Mouse (Mus musculus): ENCODE data around the gene Olfr1512. TPM values are rescaled to one million over a fixed set of nuclear protein-coding genes. Genes with fewer than 3 reads are reported as not detected.
"Not testable (repeated sequence)": the region's sequence is repeated elsewhere in the genome, so short reads cannot be mapped to it uniquely, and the experiment has no call there.

Gene Olfr1512
- not detected in 2 replicates for total RNA-seq (2014; fragmentation: Nextera tagmentation)
- not detected in 2 replicates for total RNA-seq (2017)

- no peak for ATAC-seq (replicated peaks; ENCODE audit: low FRiP score, low TSS enrichment, poor library complexity, severe bottlenecking)
Observed at GRCm38 (mm10) chr14:52379068-52379467, at the start of gene Olfr1512. Olfr1512 (minus strand) TSS chr14:52379168.

DNA sequence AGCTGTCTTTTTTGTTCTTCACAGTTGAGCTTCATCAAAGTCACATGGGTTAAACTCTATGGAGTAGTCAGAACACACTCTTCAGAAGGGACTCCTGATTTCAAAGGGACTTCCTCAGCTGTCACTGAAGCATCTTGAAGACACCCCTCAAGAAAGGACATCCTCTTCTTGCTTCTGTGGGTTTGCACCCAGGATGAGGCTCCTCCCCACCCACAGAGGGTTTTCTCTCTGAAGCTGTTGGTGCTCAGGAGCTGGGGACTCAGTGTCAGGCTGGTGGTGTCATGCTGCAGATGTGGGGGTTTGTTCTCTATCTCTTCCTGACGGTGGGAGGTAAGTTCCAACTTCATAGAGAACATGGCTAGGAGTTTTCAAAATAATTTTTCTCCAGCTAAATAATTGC, 48.7 kb upstream of the Olfr1512 start:
- no peak for ATAC-seq (replicated peaks; ENCODE audit: low FRiP score, low TSS enrichment, poor library complexity, severe bottlenecking)

GRCm38 (mm10) chr14:52414273-52414672, 35.3 kb upstream of the Olfr1512 start, which contains the start of gene Olfr1510:
Olfr1510 (minus strand) TSS chr14:52414373.
- no peak for ATAC-seq (replicated peaks; ENCODE audit: low FRiP score, low TSS enrichment, poor library complexity, severe bottlenecking)

GRCm38 (mm10) chr14:52410142-52410919, 31.4 kb upstream of the Olfr1512 start:
- ATAC-seq (replicated peaks; ENCODE audit: low FRiP score, low TSS enrichment, poor library complexity, severe bottlenecking) = not testable (repeated sequence)

- no peak for ATAC-seq (replicated peaks; ENCODE audit: low FRiP score, low TSS enrichment, poor library complexity, severe bottlenecking)
Observed at GRCm38 (mm10) chr14:52397279-52397678, 18.3 kb upstream of the Olfr1512 start, which contains the start of gene Olfr1511. Olfr1511 (minus strand) TSS chr14:52397379.

DNA sequence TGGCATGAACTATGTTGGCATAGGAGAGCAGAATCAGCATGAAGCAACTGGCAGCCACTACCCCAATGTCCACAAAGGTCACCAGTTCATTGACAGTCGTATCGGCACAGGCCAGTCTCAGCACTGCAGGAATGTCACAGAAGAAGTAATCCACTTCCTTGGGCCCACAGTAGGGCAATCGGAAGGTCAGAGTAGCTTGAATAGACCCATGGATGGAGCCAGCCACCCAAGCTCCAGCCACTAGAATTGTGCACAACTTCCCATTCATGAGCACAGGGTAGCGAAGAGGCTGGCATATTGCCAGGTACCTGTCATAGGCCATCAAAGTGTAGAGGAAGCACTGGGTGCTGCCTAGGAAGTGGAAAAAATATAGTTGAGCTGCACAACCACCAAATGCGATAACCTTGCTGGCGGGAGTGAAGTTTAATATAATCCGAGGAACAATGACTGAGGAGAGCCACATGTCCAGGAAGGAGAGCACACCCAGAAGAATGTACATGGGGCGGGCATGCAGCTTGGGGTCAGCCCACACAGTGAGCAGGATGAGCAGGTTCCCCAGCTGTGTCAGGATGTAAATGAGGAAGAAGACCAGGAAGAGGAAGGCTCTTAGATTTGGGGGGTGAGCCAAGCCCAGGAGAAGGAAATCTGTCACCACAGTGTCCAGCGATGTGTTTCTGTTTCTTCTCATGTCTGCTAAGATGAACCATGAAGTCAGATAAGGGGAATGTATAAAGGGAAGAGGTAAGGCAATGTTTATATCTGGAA, 11.3 kb upstream of the Olfr1512 start:
- peak; percentile 52 for ATAC-seq (replicated peaks; ENCODE audit: low FRiP score, low TSS enrichment, poor library complexity, severe bottlenecking)

GRCm38 (mm10) chr14:52368741-52369140, 10.2 kb downstream of the Olfr1512 start:
- ATAC-seq (replicated peaks; ENCODE audit: low FRiP score, low TSS enrichment, poor library complexity, severe bottlenecking) = no peak

GRCm38 (mm10) chr14:52356308-52356707, 22.7 kb downstream of the Olfr1512 start, which contains the start of gene Olfr1513:
Olfr1513 (minus strand) TSS chr14:52356408.
- ATAC-seq (replicated peaks; ENCODE audit: low FRiP score, low TSS enrichment, poor library complexity, severe bottlenecking) = no peak

DNA sequence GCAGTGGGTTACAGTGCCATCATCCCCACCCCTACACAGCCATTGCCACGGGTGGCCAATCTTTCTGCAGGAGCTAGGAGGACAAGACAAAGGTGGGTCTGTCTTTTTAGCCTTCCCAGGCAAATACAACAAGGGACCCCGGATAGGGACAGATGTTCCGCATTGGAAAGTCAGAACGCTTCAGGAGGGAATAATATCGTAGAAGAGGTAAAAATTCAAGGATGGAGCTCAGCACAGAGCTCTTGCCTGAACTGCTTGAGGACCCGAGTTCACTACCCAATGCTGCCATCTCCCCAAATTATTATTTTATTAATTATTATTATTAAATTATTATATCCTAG, 39.5 kb downstream of the Olfr1512 start:
- ATAC-seq (replicated peaks; ENCODE audit: low FRiP score, low TSS enrichment, poor library complexity, severe bottlenecking) = no peak

GRCm38 (mm10) chr14:52338751-52339511, 40.0 kb downstream of the Olfr1512 start:
- peak; percentile 79 for ATAC-seq (replicated peaks; ENCODE audit: low FRiP score, low TSS enrichment, poor library complexity, severe bottlenecking)

DNA sequence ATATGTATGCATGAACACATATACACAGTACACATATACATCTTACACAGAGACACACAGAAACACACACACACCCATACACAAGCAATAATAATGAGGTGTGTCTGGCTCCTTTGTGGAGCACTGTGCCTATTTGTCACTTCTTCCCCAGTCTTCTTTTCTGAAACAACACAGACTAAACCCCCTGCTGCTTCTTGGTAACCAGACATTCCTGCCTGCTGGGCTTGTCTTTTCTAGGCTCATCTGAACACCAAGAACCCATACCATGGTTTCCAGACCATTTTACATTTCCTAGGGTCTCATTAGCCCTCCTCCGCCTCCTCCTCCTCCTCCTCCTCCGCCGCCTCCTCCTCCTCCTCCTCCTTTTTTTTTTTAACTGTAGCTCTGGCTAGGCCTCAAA, 46.8 kb downstream of the Olfr1512 start:
- no peak for ATAC-seq (replicated peaks; ENCODE audit: low FRiP score, low TSS enrichment, poor library complexity, severe bottlenecking)

DNA sequence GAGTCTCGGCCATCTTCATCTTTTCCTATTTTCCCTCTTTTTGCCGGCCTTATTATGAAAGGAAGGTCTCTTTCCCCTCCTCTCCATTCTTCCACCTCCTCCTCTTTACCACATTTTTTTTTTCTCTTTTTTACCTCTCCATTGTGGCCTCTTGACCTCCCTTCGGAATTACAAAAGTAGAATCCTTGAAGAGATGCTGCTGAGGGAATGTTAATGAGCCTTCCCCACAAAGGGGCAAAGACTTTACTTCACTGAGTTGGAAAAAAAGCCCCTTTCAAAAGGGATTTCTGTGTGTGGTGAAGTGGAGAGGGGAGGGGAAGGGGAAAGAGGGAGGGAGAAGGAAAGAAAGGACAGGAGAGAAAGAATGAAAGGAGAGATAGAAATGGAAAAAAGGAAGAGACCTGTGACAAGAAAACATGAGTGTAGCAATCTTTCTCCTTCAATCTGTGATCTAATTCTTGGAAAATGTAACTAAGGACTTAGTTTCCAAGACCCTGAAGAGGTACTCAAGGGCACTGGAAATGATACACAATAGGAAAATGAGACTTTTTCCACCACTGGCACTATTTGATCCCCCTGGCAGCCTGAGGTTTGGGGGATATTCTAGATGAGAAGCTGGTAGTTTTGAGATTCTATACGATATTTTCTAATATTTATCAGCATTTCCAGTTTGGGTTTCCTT, 47.8 kb downstream of the Olfr1512 start:
- no peak for ATAC-seq (replicated peaks; ENCODE audit: low FRiP score, low TSS enrichment, poor library complexity, severe bottlenecking)

- no peak for ATAC-seq (replicated peaks; ENCODE audit: low FRiP score, low TSS enrichment, poor library complexity, severe bottlenecking)
Observed at GRCm38 (mm10) chr14:52327910-52328812, 50.8 kb downstream of the Olfr1512 start, which contains the start of gene Sall2. Sall2 (minus strand) TSS chr14:52328762.

- no peak for ATAC-seq (replicated peaks; ENCODE audit: low FRiP score, low TSS enrichment, poor library complexity, severe bottlenecking)
Observed at GRCm38 (mm10) chr14:52327375-52327901, 51.5 kb downstream of the Olfr1512 start.

DNA sequence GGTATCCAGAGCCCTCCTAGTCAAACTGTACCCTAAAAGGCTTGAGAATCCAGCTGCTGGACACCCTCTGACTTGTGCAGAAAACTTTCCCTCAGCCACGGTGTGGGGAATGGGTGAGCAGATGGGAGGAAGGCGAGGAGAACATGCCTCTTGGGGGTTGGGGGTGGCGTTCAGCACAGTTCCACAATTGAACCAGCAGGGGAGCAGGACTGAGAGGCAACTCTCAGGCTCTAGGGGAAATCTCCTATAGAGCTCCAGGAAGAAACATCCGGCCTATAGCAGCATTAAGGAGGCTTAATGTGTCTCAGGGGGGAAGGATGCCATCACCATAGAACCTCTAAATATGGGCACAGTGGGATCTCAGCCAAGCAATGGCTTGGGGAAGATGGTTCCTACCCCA, 53.1 kb downstream of the Olfr1512 start:
- peak; percentile 65; the same call in 1 of the 2 replicates for ATAC-seq (replicated peaks; ENCODE audit: low FRiP score, low TSS enrichment, poor library complexity, severe bottlenecking)
